Mouse (Mus musculus): ENCODE results near the gene Gramd1a.

Gramd1a gene

GRCm38 (mm10) chr7:31124381-31124780, 31.3 kb downstream of the Gramd1a start:
- in situ Hi-C loops (cut with MboI, MseI), result no loop called here

DNA sequence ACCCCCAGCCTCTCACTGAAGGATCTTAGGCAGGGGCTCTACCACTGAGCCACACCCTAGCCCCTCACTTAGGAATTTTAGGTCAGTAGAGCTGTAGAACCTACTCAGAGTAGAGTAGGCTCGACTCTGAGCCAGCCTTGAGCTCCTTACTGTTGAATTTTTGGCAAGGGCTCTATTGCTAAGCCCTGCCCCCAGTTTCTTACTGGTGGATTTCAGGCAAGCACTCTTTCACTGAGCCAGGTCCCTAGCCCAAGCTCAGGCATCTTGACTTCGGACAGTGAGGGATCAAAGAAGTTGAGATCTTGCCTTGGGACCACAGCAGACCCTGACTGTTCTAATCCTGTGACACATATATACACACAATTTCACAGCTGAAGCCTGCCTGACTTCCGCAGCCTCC, 32.0 kb downstream of the Gramd1a start:
- in situ Hi-C loops (cut with MboI, MseI), result no loop called here

DNA sequence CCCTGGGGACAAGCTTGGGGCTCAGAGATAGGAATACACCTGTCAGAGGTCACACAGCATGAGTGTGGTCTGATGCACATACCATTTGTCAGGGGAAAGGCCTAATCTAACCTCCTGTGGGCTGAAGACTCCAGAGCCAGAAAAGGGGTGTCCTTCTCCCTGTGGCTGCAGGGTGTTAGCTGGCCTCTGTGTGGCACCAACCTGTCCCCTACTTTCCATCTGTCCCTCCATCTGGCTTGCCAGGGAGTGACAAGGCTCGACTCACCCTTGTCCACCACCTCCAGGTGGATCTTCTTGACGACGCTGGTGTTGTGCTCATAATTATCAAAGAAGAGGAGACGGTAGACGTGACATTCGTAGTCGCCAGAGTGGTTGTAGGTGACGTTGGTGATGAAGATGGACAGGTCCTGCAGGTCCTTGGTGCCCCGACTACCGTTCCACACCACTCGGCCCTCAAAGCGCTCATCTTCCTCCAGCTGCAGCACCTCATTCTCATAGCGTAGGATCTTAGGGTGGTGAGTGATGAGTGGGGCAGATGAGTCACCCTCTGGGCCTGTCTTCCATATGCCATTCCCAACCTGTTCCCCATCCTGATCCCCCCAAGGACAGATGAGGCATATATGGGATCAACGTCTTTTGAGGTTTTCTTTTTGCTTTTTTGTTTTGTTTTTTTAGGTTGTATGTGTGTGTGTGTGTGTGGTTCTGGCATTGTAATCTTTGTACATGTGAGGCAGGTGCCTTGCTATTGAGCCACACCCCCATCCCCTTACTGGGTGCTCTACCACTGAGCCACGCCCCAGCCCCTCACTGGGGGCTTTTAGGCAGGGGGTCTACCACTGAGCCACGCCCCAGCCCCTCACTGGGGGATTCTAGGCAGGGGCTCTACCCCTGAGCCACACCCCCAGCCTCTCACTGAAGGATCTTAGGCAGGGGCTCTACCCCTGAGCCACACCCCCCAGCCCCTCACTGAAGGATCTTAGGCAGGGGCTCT, 32.8 kb downstream of the Gramd1a start:
- in situ Hi-C loops (cut with MboI, MseI), result no loop called here

GRCm38 (mm10) chr7:31119556-31119955, 36.1 kb downstream of the Gramd1a start:
- in situ Hi-C loops (cut with MboI, MseI), result no loop called here

DNA sequence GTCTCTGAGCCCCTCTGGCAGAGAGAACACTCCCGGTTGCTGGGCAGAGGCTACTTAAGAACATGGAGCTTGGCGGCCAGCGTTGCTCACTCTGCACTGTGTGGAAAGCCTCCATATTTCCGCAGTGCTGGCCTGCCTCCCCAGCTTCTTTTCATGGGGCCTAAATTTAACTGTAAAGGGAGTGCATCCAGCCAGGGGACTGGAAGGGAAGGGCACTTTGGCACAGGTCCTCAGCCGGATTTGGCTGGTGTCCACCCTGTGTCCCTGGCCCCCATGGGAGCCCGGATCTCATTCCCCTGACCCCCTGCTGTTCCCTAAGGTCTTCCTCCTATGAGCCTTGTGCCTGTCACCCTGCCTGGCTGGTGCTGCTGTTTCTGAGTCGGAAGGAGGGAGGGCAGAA, 37.2 kb downstream of the Gramd1a start:
- in situ Hi-C loops (cut with MboI, MseI), result no loop called here

DNA sequence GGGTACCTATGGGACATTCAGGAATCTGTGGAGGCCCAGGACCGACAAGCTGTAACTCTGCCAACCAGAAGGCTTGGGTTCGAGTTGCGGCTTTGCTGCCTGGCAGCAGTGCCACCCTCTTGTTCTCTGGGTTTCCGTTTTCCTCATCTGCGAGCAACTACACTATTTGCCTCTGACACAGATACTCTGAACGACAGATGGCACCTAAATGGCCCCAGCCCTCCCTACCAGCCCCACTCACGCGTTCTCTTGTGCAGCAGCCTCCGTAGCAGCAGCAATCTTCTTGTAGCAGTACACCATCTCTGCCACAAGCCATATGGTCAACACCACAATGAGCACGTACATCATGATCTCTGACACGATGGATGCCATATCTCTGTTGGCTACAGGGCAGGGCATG, 38.2 kb downstream of the Gramd1a start:
- in situ Hi-C loops (cut with MboI, MseI), result no loop called here

GRCm38 (mm10) chr7:31116721-31117145, 39.0 kb downstream of the Gramd1a start:
- in situ Hi-C loops (cut with MboI, MseI), result no loop called here

DNA sequence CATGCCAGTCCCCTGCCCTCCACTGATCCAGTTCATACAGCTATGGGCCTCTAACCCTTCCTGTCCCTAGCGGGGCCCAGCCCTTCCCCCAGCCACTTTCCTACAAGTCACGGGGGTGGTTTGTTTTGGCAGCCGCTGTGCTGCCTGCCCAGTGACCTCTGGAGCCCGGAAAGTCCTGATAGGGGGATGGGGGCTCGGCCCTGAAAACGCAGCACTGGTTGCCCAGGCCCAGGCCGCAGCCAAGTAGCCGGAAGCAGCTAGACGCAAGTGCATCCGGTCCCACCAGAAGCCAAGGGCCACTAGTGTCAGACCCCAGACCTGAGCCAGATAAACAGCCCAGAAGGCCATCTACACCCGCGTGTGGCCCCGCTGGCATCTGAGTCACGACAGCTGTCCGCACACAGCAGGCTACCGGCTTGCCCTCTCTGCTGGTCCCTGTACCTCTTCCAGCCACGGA, 40.1 kb downstream of the Gramd1a start:
- in situ Hi-C loops (cut with MboI, MseI), result no loop called here

DNA sequence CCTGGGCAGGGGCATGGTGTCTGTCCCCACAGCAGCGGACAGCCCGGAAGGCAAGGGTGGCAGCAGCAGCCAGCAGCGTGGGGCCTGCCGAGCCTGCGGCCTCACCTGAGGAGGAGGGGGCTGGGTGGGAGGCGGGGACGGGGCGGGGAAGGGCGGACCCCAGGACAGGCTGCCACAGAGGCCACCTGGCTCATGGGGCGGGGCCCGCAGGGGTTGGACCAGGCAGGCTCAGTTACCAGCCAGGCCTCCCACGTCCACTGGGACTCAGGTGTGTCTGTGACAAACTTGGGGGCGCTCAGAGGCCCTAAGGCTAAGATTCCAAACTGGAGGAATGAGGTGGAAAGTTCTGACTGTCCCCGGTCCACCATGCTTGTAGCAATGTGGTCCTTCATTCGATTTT, 40.5 kb downstream of the Gramd1a start, which contains the start of gene Hpn:
TSS of gene Hpn (minus strand) at position 109 of the 400 bp plus-strand sequence.
- in situ Hi-C loops (cut with MboI, MseI), result no loop called here

DNA sequence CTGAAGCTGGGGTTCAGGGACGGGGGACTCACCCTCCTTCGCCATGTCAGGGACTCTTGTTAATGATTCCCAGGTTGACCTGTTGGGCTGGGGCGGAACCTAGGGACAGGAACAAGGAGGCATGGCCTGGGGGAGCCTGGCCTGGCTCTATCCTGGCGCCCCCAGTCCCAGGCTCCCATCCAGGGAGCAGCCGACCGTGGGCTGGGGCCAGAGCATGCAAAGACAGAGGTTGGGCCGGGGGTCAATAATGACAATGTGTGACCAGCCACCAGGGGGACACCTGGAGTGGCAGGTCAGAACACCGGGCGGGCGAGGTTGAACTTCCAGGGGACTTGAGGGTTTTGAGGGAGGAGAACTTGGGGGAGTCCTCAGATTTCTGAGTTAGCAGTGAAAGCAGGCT, 41.0 kb downstream of the Gramd1a start:
- in situ Hi-C loops (cut with MboI, MseI), result no loop called here

DNA sequence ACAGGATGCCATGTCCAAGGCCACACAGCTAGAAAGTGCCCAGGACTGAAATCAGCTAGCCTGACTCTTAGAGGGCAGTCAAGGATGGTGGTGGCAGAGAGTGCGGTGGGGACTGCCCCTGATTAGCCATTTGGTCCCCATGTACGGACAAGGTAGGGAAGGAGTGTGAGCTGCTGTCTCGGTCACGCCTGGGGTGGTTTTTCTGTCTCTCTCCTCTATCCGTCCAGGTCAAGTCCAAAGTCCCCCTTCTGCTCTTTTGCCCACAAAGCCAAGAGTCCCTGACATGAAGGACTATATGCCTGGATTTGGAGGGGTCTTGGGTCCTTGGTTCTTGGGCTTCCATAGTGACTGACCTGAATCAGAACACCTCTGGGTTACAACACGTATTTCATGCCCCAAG, 41.9 kb downstream of the Gramd1a start:
- in situ Hi-C loops (cut with MboI, MseI), result no loop called here

- in situ Hi-C loops (cut with MboI, MseI), result no loop called here
Measured at GRCm38 (mm10) chr7:31112036-31112435, 43.7 kb downstream of the Gramd1a start.

- in situ Hi-C loops (cut with MboI, MseI), result no loop called here
Measured at GRCm38 (mm10) chr7:31110861-31111385, 44.8 kb downstream of the Gramd1a start.

- in situ Hi-C loops (cut with MboI, MseI), result no loop called here
Measured at GRCm38 (mm10) chr7:31109796-31110195, 45.9 kb downstream of the Gramd1a start.

DNA sequence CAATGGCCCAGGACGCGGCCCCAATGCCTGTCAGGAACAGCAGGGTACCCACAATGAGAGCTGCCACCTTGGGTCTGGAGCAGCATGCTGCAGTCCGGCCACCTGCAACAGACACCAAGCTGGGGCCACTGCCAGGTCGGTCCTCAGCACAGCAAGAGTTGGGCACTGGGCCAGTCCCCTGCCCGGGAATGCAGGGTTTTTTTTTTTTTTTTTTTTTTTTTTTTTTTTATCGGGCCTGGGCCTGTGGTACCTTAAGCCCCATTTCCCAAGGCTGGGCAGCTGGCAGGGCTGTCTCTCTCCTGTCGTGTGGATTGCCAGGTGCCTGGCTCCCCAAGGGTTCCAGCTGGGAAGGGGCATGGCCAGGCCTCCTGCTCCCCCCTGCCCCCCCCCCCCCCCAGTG, 46.6 kb downstream of the Gramd1a start:
- in situ Hi-C loops (cut with MboI, MseI), result no loop called here

DNA sequence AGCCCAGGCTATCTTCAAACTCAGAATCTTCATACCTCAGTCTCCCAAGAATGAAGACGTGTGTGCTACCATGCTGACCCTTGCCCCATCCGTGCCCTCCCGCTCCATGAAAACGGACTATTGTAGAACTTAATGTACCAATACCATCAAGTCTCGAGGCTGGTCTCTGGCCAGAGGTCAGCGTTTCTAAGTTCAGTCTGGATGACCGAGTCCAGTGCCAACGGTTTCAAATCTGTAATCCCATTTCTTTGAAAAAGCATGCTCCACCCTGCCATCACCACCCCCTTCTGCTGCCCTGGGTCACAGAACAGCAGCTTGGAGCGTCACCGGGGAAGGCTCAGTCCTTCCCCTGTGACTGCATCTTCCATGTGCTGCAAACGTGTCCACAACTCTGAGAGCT, 47.9 kb downstream of the Gramd1a start:
- in situ Hi-C loops (cut with MboI, MseI), result no loop called here

- in situ Hi-C loops (cut with MboI, MseI), result no loop called here
Measured at GRCm38 (mm10) chr7:31106166-31106565, 49.5 kb downstream of the Gramd1a start.

- in situ Hi-C loops (cut with MboI, MseI), result no loop called here
Measured at GRCm38 (mm10) chr7:31105061-31105768, 50.5 kb downstream of the Gramd1a start.

DNA sequence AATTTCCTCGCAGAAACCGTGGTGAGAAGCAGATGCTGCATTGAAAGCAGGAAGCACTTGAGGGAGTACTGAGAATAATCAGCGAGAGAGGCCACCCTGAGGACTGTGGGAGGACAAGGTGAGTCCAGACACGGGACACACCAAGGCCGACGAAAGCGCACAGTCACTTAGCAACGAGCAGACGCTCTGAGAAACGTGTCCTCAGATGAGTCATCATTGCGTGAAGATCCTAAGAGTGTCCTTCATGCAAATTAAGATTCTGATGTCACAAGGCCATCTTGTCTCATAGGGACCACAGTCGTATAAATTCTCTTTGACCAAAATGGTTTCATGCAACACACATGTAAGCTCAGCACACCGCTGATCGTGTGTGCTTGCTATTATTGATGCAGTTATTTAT, 54.9 kb downstream of the Gramd1a start:
- in situ Hi-C loops (cut with MboI, MseI), result no loop called here

GRCm38 (mm10) chr7:31099612-31099982, 56.1 kb downstream of the Gramd1a start:
- in situ Hi-C loops (cut with MboI, MseI), result no loop called here

GRCm38 (mm10) chr7:31098697-31099611, 56.7 kb downstream of the Gramd1a start:
- in situ Hi-C loops (cut with MboI, MseI), result no loop called here
